Mouse (Mus musculus) layer of hippocampus, postnatal 25 days (tissue): ENCODE data around the gene Marc2. TPM values are rescaled to one million over a fixed set of nuclear protein-coding genes. Genes with fewer than 3 reads are reported as not detected.

Source experiments
- microRNA-seq, 2 experiments: library from miRNA; unstranded; fragments of <30 nt; microRNA quantifications; one replicate each; pipeline ENCODE4 v1.2.0; 2021
- total RNA-seq, 2 experiments: library from RNA; stranded (reverse); gene quantifications; 2 replicates each; pipeline ENCODE4 v1.2.3; 2021

Gene Marc2
- total RNA-seq, 2 experiments from 2014 or later = 107 to 112 TPM

Small RNAs within 50 kb of the gene (microRNA-seq; reads per million reads assigned to microRNA genes)
- 327 to 373 reads per million in 2 experiments for gene Mir1981

Other genes starting within 250 kb of the Marc2 start
- 1 to 10 TPM; 1.5 TPM for gene Hlx, start 113.8 kb downstream of the Marc2 start, total RNA-seq
- gene Marc1, start 35.1 kb downstream of the Marc2 start, total RNA-seq = under 1 TPM in 1 of 2 experiments, not detected in 1; 0.31 TPM
- gene C130074G19Rik, start 36.8 kb upstream of the Marc2 start, total RNA-seq = 1 to 10 TPM; 8.1 to 9.9 TPM
- gene Mark1, start 153.1 kb upstream of the Marc2 start, total RNA-seq = 10 to 100 TPM; 51.9 to 53.7 TPM